Mouse (Mus musculus) forebrain, embryonic 14.5 days (tissue): ENCODE data around the gene Cox5a. TPM values are rescaled to one million over a fixed set of nuclear protein-coding genes. Genes with fewer than 3 reads are reported as not detected.

ENCODE experiments used
- ATAC-seq: fragments of 200-750 bp; cut with Nextera tagmentation; 2 replicates; pipeline ENCODE4 v1.8.0; 2017; ENCODE audit warnings: mild to moderate bottlenecking, moderate library complexity
- DNase-seq: peaks from one replicate; pipeline ENCODE4 v3.0.0-alpha.2; 2015; ENCODE audit warnings: low spot score
- H3K27ac ChIP-seq: fragments of 300-500 bp; sonication (generic); 2 replicates; pipeline ENCODE4 v1.5.1; 2014; ENCODE audit warnings: low read depth, mild to moderate bottlenecking, control low read depth, low read length, moderate library complexity
- H3K27me3 ChIP-seq: fragments of 300-500 bp; sonication (generic); replicated peaks from 2 replicates; pipeline ENCODE4 v1.6.1; 2014; ENCODE audit warnings: low read length, control low read depth, mixed read lengths; ENCODE audit not compliant: control insufficient read depth, insufficient read depth
- H3K36me3 ChIP-seq: fragments of 300-500 bp; sonication (generic); 2 replicates; pipeline ENCODE4 v1.6.1; 2014; ENCODE audit warnings: low read length, control low read depth; ENCODE audit not compliant: control insufficient read depth, insufficient read depth
- H3K4me1 ChIP-seq: fragments of 300-500 bp; sonication (generic); 2 replicates; pipeline ENCODE4 v1.6.1; 2014; ENCODE audit warnings: antibody characterized with exemption, low read length, control low read depth; ENCODE audit not compliant: control insufficient read depth, insufficient read depth
- H3K4me2 ChIP-seq: fragments of 300-500 bp; sonication (generic); 2 replicates; pipeline ENCODE4 v1.6.1; 2014; ENCODE audit warnings: mild to moderate bottlenecking, control low read depth, low read length
- H3K4me3 ChIP-seq: fragments of 300-500 bp; sonication (generic); 2 replicates; pipeline ENCODE4 v1.5.1; 2014; ENCODE audit warnings: low read depth, low read length, control low read depth
- H3K9ac ChIP-seq: fragments of 300-500 bp; sonication (generic); 2 replicates; pipeline ENCODE4 v1.6.1; 2014; ENCODE audit warnings: mild to moderate bottlenecking, low read length, control low read depth, moderate library complexity
- H3K9me3 ChIP-seq: fragments of 300-500 bp; sonication (generic); replicated peaks from 2 replicates; pipeline ENCODE4 v1.6.1; 2016; ENCODE audit warnings: low read length, control low read depth, mixed read lengths; ENCODE audit not compliant: control insufficient read depth
- WGBS: fragments of 180-500 bp; shearing (Covaris S2); extraction: QIAGEN DNeasy Blood & Tissue Kit; methylation state at CpG from one replicate; pipeline ENCODE4 v1.1.7; 2014; 5-methylcytosine and 5-hydroxymethylcytosine counted together
- polyA plus RNA-seq: library from polyadenylated mRNA; unstranded; fragments of >200 nt; fragmentation: Nextera tagmentation; extraction: Ambion mirVana; gene quantifications from 2 replicates; pipeline ENCODE4 v1.2.1, GENCODE M21; 2014

Cox5a gene
- polyA plus RNA-seq, 1 experiment from 2014 or later: 827 TPM

DNA sequence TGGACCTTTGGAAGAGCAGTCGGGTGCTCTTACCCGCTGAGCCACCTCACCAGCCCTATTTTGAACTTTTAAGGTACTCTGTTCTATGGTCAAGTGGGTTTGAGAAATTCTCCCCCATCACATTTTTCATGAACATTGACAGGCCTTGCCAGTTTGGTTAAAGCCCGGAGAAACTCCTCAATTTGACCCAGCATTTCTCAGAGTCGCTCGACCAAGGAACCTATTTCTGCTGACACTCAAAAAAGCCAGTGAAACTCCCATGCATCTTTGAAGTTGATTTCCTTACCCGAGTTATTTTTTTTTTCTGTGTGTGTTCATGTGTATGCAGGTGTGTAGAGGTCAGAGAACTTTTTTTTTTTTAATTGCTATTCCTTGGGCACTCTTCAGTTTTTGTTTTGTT is 43.5 kb downstream of the Cox5a start:
- Histone ChIP-seq H3K9me3 (no peaks in the 10 kb centered on the region), H3K36me3 (peaks cover 15% of the 10 kb centered on the region), H3K4me2 (no peak overlapping the region), H3K4me1 (peaks cover 13% of the 10 kb centered on the region), H3K27ac (no peak overlapping the region), H3K9ac (no peak overlapping the region), H3K27me3 (no peaks in the 10 kb centered on the region), H3K4me3 (no peak overlapping the region)
- ATAC-seq (no peak), DNase-seq (no peak)
- 94% methylated on average over 6 of the region's 6 CpGs for WGBS

DNA sequence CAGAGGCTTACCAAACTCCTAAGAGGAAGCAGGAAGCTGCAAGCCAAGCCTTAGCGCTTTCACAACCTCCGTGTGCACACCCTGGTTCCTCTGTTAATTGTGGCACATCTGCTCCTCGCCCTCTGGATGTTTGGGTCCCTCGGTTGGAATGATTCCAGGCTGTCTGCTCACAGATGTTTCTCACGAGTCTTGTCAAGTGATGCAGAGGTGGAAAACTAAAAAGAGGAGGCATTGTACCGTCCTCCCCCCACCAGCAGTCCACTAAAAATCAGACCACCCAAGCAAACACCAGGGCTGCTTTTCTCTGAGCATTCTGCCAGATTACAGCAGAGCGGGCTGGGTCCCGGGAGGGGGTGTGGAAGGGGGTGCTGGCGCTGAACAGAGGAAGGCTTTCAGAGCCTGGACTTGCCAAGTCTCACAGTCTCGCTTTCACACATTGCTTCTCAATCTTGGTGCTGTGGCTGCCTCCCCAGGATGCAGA is 44.7 kb downstream of the Cox5a start:
- H3K4me1 ChIP-seq: peaks cover 11% of the 10 kb centered on the region
- H3K27me3 ChIP-seq: no peaks in the 10 kb centered on the region
- ATAC-seq (no peak), DNase-seq (peak; percentile 61)
- H3K9ac ChIP-seq: no peak overlapping the region
- H3K4me3 ChIP-seq: no peak overlapping the region
- no peaks in the 10 kb centered on the region for H3K9me3 ChIP-seq
- H3K4me2 ChIP-seq: no peak overlapping the region
- 45% methylated on average over 10 of the region's 10 CpGs for WGBS
- peak overlapping the region; percentile 44 for H3K27ac ChIP-seq
- peaks cover 19% of the 10 kb centered on the region for H3K36me3 ChIP-seq

DNA sequence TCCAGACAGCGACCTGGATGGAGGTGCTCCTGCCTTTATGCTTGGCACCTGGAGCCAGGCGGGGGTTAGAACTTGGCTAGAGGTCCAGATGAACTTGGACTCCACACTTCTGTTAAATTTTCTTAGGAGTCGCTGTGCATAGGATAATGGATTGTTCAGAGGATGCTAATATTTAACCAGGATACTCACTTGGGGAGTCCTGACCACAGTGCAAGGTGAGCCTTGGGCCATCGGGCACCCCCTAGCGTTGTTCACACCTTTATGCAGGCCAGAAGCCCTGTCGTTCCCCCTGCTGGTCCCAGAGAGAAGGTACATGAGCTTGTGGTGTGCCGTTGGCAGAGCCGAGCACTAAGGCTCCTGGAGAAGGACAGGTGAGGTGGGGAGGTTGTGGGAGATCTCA is 45.8 kb downstream of the Cox5a start:
- Histone ChIP-seq H3K4me2 (no peak overlapping the region), H3K36me3 (peaks cover 26% of the 10 kb centered on the region), H3K4me1 (peaks cover 4% of the 10 kb centered on the region), H3K9ac (no peak overlapping the region), H3K27ac (no peak overlapping the region), H3K9me3 (no peaks in the 10 kb centered on the region), H3K27me3 (no peaks in the 10 kb centered on the region), H3K4me3 (no peak overlapping the region)
- ATAC-seq (no peak), DNase-seq (no peak)
- 62% methylated on average over 8 of the region's 8 CpGs for WGBS

DNA sequence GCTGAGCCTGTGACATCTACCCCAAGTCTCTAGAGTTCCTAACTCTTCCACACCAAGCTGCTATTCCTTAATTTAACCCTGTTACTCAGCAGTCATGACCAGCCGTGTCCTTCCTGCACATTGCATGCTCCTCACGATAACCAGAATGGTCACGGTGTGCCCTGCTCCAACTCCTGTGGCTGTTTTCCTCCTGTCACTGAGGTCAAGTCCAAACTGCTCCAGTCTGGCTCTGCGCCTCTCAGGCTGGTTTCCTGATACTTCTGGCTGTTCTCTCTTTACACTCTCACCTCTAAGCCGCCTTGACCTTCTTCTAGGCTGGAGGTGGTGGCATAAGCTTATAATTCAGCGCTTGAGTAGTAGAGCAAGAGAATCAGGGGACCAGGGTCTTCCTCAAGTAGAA is 47.4 kb downstream of the Cox5a start:
- ATAC-seq (no peak), DNase-seq (no peak)
- Histone ChIP-seq H3K4me2 (no peak overlapping the region), H3K36me3 (peaks cover 26% of the 10 kb centered on the region), H3K9me3 (no peaks in the 10 kb centered on the region), H3K9ac (no peak overlapping the region), H3K27ac (no peak overlapping the region), H3K4me3 (no peak overlapping the region), H3K27me3 (no peaks in the 10 kb centered on the region), H3K4me1 (peaks cover 3% of the 10 kb centered on the region; the same call in 1 of the 2 replicates)
- 96% methylated on average over 6 of the region's 6 CpGs for WGBS

DNA sequence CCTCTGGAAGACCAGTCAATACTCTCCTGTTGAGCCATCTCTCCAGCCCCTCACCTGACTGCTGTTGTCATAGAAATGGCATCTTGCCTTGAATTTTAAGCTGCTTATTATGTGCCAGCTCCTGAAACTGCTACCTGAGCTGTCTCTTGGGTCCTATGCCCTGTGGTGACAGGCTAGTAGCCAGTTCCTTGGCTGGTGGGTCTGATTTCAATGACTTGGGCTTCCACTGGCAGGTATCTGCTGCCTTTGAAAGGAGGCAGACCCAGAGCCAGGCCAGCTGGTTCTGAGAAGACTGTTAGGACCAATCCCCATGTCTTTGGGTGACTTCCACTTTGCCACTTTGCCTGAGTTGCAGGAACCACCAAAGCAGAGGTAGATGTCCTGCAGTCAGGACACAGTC is 53.3 kb downstream of the Cox5a start:
- ATAC-seq (no peak), DNase-seq (no peak)

DNA sequence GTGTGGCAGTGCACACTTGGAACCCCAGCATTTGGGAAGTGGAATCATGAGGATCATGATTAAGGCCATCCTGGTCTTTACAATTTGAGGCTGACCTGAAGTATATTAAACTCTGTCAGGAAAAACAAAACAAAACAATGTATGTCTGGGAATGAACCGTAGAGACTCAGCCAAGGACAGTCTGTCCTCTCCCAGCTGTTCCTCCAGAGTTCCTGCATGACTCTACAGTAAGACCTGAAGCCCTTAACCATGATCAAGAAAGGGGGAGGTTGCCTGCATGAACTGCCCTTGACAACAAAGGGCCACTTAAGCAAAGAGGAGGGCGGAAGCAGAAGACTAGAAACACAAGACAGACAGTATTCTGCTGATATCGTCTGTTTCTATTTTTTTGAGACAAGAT is 54.5 kb downstream of the Cox5a start:
- Histone ChIP-seq H3K27ac (no peak overlapping the region), H3K4me1 (no peaks in the 10 kb centered on the region), H3K9me3 (no peaks in the 10 kb centered on the region), H3K36me3 (peaks cover 42% of the 10 kb centered on the region), H3K4me2 (no peak overlapping the region), H3K4me3 (no peak overlapping the region), H3K9ac (no peak overlapping the region), H3K27me3 (no peaks in the 10 kb centered on the region)
- 90% methylated on average over 3 of the region's 3 CpGs for WGBS
- ATAC-seq: no peak
- no peak for DNase-seq

More for the DNA sequence above, 53.3 kb downstream of the Cox5a start:
- Histone ChIP-seq H3K27me3 (no peaks in the 10 kb centered on the region), H3K4me3 (no peak overlapping the region), H3K4me2 (no peak overlapping the region), H3K9ac (no peak overlapping the region), H3K4me1 (no peaks in the 10 kb centered on the region), H3K27ac (no peak overlapping the region), H3K36me3 (peaks cover 36% of the 10 kb centered on the region), H3K9me3 (no peaks in the 10 kb centered on the region)

DNA sequence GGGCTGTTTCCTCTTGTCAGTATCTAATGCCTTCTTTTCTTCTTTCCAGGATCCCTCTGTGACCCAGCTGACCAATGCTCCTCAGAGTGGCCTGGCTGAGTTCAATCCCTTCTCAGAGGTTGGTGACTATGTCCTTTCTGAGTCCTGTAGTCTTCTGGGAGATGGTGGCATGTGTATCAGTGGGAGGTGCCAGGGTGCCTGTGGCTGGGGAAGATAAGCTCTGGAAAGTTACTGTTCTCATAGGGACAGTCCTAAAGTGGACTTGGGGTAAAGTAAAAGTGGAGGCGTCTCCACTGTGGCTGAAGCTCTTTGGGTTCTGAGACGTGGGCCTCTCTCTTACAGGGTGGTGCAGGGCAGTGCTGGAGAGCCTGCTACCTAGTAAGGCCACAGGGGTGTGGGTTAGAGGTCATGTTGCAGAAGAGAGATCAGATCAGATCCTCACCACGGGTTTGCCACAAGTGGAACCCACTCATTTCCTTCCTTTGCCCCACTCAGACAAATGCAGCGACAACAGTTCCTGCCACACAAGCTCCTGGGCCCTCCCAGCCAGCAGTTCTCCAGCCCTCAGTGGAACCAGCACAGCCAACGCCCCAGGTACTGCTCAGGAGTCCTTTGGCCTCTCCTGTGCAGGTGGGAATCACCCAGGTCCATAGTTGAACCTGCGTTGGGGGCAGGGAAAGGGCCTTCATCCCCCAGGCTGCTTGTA is 56.2 kb downstream of the Cox5a start:
- no peak overlapping the region for H3K9ac ChIP-seq
- no peaks in the 10 kb centered on the region for H3K9me3 ChIP-seq

More for the DNA sequence above, 56.2 kb downstream of the Cox5a start:
- DNase-seq: no peak
- 92% methylated on average over 6 of the region's 6 CpGs for WGBS
- H3K27me3 ChIP-seq: no peaks in the 10 kb centered on the region
- no peak for ATAC-seq
- no peak overlapping the region for H3K27ac ChIP-seq
- H3K4me1 ChIP-seq: no peaks in the 10 kb centered on the region
- no peak overlapping the region for H3K4me2 ChIP-seq
- H3K4me3 ChIP-seq: no peak overlapping the region
- H3K36me3 ChIP-seq: peaks cover 53% of the 10 kb centered on the region

Other genes with a start within 250 kb of the Cox5a start
- gene Ppcdc, start 81.2 kb upstream of the Cox5a start, polyA plus RNA-seq: 19.2 and 21.0 TPM in 2 replicates
- gene Scamp5, start 53.2 kb upstream of the Cox5a start, polyA plus RNA-seq: 73.9 and 91.1 TPM in 2 replicates
- gene Rpp25, start 17.2 kb upstream of the Cox5a start, polyA plus RNA-seq: 18.5 and 20.4 TPM in 2 replicates
- 20.4 and 23.6 TPM in 2 replicates for gene Fam219b, start 16.3 kb downstream of the Cox5a start, polyA plus RNA-seq
- gene Mpi, start 31.5 kb downstream of the Cox5a start, polyA plus RNA-seq: 46.1 and 47.5 TPM in 2 replicates
- gene Scamp2, start 39.7 kb downstream of the Cox5a start, polyA plus RNA-seq: 55.5 and 56.4 TPM in 2 replicates
- 5.2 and 10.8 TPM in 2 replicates for gene Ulk3, start 68.2 kb downstream of the Cox5a start, polyA plus RNA-seq
- 0.34 and 0.36 TPM in 2 replicates for gene Cplx3, start 85.0 kb downstream of the Cox5a start, polyA plus RNA-seq
- not detected in 2 replicates for gene Lman1l, start 99.5 kb downstream of the Cox5a start, polyA plus RNA-seq
- gene Csk, start 132.4 kb downstream of the Cox5a start, polyA plus RNA-seq: 29.2 and 29.3 TPM in 2 replicates
- gene Cyp1a2, start 162.4 kb downstream of the Cox5a start, polyA plus RNA-seq: not detected in 2 replicates
- gene Cyp1a1, start 166.7 kb downstream of the Cox5a start, polyA plus RNA-seq: 0.19 TPM in 1 of 2 replicates, not detected in the other
- gene Edc3, start 187.3 kb downstream of the Cox5a start, polyA plus RNA-seq: 27.5 and 28.9 TPM in 2 replicates
- gene Clk3, start 244.6 kb downstream of the Cox5a start, polyA plus RNA-seq: 92.3 and 94.9 TPM in 2 replicates